Mouse (Mus musculus): ENCODE data around the gene Pramel6.
"Not testable (repeated sequence)": the region's sequence is repeated elsewhere in the genome, so short reads cannot be mapped to it uniquely, and the experiment has no call there.

The Pramel6 gene

DNA sequence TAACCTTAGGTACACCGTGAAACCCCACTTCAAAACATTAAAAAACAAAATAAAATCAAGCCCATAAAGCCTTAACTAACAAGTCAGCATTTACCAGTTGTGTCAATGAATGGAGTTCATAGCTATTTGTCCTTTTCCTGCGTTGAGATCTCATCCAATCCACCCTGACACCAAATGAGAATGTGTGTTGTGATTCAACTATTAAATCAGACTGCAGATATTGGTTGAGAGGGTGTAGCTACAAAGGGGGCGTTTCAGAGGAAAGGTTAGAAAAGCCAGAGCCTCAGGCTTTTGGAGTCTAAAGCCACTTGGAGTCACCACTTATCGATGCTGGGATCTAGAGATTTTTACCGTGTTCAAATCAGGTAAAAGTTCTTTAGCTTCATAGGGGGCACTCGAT is at the start of gene Pramel6:
TSS of gene Pramel6 (plus strand) at position 301 of the 400 bp plus-strand sequence.
- no peak for DNase-seq

DNA sequence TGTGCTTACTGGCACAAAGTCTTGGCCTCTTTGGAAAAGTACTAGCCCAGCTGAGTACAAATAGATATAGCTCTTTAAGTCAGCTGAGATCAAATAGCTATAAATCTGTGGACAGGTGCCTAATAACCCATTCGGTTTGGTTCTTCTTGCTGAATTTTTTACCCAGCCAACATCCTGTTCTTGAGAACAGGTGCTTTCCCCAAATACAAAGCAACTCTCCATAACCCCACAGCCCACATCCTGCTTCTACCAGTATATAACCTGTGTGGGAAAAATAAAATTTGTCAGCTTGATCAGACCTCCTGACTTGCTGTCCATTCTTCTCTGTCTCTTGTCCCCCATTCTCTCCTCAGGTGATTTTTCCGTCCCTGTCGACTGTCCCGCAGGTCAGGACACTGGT is 44.6 kb upstream of the Pramel6 start:
- no peak for DNase-seq

DNA sequence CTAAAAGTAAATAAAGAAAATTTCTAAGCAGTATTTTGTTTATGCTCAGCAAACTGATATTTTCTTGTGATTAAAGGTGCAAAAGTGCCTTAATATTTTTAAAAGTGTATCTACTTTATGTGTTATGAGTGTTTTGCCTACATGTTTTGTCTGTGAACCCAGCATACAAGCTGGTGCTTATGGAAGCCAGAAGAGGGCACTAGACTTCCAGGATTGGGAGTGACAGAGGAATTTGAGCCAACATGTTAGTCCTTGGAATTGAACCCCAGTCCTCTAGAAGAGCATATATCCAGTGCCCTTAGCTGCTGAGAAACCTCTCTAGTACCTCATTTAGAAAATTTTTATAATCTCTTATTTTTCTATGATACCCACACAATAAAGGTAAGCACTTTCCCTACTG is 26.2 kb upstream of the Pramel6 start:
- DNase-seq: no peak

DNA sequence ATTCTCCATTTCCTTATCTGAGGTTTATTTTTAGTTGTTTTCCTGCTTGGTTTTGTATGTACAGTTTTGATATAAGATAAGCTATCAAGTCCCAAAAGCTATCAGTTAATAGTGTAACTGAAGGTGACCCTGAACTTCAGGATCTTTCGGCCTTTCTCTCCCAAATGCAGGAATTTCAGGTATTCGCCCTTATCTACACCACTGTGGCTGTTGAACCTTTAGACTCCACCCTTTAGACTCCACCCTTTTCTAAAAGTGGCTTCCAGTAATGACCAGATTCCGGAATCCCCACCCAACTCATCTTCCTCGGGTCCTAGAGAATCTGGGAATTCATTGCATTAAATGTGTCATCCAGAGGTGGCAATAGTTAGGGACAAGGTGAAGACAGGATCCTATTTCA is 25.2 kb upstream of the Pramel6 start:
- DNase-seq: no peak

DNA sequence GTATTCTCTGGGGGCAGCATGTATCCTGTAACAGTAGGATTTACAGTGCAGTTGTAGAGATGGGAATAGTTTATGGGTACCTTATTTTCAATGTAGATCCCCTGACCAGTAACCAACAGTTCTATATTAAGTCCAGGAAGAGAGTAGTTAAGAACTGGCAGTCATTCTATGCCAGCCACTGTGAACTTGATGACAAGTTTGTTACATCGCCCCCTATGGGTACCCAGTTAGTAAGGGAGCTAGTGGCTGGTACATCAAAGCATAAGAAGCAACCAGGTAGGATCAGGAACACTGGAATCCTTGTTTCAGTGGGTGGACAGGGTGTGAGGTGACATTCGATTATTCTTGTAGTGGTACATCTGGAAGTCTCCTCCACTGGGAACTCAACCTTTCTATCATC is 24.1 kb upstream of the Pramel6 start:
- no peak for DNase-seq

DNA sequence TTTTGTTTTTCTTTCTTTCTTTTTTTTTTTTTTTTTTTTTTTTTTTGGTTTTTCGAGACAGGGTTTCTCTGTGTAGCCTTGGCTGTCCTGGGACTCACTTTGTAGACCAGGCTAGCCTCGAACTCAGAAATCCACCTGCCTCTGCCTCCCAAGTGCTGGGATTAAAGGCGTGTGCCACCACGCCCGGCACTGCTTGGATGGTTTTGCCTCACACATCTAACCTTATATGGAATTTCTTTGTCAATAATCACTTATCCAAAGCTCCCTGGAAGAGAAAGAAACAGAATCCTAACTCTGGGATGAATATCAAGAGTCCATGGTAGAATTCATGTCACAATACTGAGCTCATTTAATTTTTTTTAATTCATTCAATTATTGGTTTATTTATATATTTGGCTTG is 9.4 kb upstream of the Pramel6 start, which contains the start of gene Pramel7:
TSS of gene Pramel7 (minus strand) at position 101 of the 400 bp plus-strand sequence.
- DNase-seq: not testable (repeated sequence)

DNA sequence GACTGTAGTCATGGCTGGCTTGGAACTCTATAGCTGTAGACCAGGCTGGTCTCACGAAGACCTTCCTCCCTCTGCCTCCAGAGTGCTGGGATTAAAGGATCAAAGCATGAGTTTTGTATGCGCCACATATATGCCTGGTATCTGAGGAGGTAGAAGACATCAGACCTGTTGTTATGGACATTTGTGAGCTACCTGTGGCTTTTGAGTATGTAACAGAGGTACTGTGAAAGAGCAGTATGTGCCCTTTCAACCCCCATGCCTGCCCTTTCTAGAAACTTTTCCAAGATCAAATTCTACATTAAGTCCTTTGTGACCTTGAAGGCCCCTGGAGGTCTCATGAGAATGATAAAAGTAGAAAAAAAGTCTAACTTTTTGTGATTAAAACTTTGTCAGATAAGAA is 8.7 kb downstream of the Pramel6 start:
- DNase-seq: no peak

DNA sequence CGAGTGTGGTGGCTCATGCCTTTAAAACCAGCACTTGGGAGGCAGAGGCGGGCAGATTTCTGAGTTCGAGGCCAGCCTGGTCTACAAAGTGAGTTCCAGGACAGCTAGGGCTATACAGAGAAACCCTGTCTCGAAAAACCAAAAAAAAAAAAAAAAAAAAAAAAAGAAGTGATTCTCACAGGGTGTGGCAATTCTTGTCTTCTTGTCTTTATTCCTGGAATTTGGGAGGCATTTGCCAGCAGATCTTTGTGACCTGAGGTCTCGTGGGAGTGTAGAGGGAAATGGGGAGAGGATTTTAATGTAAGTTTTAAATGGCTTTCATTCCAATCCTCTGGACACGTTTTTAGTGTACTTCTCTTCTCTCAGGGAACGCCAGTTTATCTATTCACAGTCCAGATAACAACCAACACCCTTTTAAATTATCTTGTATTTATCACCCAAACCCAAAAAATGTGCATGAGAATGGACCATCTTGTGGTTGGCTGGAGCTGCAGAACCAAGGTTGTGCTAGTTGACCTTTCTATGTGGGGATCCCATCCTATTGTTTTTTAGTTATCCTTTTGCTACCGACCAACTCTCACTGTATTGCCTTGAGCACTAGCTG is 9.2 kb downstream of the Pramel6 start:
- no peak for DNase-seq

DNA sequence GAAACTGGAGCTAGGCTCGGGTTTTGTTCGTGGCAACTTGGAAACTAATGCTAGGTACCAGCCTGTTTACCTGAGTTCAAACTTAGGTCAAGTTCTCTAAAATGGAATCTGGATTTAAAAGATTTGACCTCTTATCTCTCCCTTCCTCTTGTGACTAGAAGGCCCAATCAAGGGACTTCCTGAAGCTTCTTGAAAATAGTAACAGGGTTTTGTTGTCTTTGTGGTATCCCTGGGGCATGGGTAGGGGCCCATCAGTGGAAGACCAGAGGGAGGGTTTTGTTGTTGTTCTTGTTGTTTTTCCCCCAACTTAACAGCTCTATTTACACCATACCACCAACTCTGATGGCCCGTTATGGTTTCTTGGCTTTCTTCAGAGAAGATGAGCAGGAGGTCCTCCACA is 10.2 kb downstream of the Pramel6 start:
- DNase-seq: no peak

DNA sequence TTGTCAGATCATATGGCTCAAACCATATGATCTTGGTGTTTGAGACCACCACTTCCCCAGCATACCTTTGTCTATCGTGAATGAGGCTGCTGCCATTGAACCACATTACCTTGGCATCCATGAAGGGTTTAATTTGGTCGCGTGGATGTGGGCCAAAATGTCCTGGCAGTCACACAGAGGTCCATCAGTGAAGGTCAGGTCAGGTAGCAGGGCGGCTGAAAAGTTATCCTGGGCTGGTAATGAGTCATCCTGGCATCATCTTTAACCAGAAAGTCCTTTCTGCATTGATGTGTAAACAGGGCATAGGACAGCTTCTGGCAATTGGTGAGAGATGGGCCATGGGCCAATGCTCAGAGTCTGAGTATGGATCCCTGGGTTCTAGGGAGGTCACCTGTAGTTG is 14.3 kb downstream of the Pramel6 start:
- DNase-seq: no peak

DNA sequence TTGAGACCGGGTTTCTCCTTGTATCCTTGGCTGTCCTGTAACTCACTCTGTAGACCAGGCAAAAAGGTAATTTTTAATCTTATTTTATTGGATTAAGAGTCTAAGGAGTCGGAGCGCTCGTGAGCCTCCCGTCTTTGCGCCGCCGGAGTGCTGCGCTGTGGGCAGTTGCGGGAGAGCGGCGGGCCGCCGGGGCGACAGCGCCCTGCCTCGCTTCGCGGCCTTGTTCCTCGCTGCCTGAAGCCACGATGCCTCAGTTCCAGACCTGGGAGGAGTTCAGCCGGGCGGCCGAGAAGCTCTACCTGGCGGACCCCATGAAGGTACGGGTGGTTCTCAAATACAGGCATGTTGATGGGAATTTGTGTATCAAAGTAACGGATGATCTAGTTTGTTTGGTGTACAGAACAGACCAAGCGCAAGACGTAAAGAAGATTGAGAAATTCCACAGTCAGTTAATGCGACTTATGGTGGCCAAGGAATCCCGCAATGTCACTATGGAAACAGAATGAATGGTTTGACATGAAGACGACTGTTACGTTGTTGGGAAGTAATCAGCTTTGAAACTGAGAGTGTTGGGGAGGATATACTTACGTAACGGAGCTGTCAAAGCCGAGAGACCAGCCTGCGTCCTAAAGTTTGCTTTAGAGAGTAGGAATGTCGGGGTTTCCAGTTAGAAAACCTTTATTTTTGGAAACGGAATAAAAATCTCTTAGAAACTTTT is 19.7 kb downstream of the Pramel6 start:
- DNase-seq: not testable (repeated sequence)

DNA sequence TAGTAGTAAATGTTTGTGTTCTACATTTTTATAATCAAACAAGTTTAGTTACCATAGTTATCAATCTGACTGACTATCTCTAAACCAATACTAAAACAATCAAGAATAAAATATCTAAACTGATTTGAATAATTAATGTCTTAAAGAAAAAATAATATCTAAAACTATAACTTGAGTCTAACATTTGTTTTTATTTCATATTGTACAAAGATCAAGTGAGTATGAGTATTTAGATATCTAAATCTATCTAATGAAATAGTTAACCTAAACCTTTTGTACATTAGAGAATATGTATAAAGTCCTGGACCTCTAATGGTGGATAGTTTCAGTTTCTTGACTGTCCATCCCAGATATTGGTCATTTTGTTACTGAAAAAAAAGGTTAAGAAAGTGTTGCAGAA is 25.1 kb downstream of the Pramel6 start, which contains the start of gene Olfr153:
TSS of gene Olfr153 (plus strand) at position 301 of the 400 bp plus-strand sequence.
- DNase-seq: no peak

DNA sequence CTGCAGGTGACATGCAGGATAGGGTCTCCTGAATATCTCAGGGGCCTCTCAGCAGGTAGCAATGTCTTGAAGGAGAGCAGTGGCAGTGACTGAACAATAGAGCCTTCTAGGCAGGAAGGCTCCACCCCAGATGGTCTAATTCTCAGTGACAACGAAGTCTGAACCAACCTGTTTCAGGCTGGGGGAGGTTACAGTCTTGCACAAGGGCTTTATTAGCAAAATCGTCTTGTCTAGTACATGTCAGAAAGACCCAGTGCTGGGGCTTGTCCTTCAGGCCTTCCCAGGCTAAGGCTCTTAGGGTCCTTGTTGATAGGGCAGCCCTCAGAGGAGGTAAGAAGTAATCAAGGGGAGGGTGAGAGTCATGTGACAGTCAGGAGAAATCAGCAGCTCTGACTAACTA is 28.5 kb downstream of the Pramel6 start:
- no peak for DNase-seq

DNA sequence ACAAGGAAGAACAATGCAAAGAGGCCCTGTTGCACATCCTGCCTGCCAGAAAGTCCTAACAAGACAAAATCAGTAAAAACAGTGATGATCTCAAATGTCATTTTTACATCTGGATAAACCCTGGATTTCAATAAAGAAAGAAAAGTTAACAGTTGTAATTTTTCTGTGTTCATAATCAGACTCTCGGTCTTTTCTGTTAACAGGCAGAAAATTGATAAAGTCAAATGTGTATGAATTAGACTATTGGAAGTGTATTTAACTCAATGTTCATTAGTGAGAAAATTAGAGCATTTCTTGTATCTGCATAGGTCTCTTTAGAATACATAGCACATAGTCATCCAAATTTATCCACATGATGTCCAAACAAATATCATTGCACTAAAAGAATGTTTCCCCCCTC is 39.1 kb downstream of the Pramel6 start, which contains the start of gene Olfr1128:
TSS of gene Olfr1128 (minus strand) at position 101 of the 400 bp plus-strand sequence.
- DNase-seq: no peak
